Mouse (Mus musculus): ENCODE data around the gene Txnrd1. TPM values are rescaled to one million over a fixed set of nuclear protein-coding genes. Genes with fewer than 3 reads are reported as not detected.

Gene Txnrd1
- polyA plus RNA-seq, 1 experiment from 2014 or later, result 158 TPM

- H3K36me3 ChIP-seq (ENCODE audit: poor library complexity, severe bottlenecking), result 0 out of 2 replicates have a peak, but pooled peaks cover 3% of the 10 kb centered on the region
- 0 out of 2 replicates have a peak overlapping the region, but pooled peaks have one; percentile 85 for H3K9ac ChIP-seq
- no peaks in the 10 kb centered on the region for H3K9me3 ChIP-seq (replicated peaks)
- peaks cover 23% of the 10 kb centered on the region for H3K4me1 ChIP-seq
- no peaks in the 10 kb centered on the region for H3K27me3 ChIP-seq
- no peak for ATAC-seq
- no peak overlapping the region for H3K27ac ChIP-seq
- H3K4me3 ChIP-seq, result peak overlapping the region; percentile 81
- peak overlapping the region; percentile 80 for H3K4me2 ChIP-seq
- 51% methylated on average over 10 of the region's 10 CpGs for WGBS
Measured at GRCm38 (mm10) chr10:82858032-82858680, 24.4 kb downstream of the Txnrd1 start.

- ATAC-seq, result peak; percentile 84
- Histone ChIP-seq H3K4me2 (peak overlapping the region; percentile 80), H3K27me3 (no peaks in the 10 kb centered on the region), H3K4me1 (peaks cover 30% of the 10 kb centered on the region), H3K9ac (peak overlapping the region; percentile 85), H3K4me3 (peak overlapping the region; percentile 81), H3K27ac (peak overlapping the region; percentile 89), H3K9me3 (replicated peaks) (no peaks in the 10 kb centered on the region), H3K36me3 (ENCODE audit: poor library complexity, severe bottlenecking) (peaks cover 10% of the 10 kb centered on the region)
- under 1% methylated on average over 49 of the region's 49 CpGs for WGBS
Measured at GRCm38 (mm10) chr10:82858691-82859532, 25.2 kb downstream of the Txnrd1 start.

- H3K27ac ChIP-seq, result peak overlapping the region; percentile 89
- H3K4me3 ChIP-seq, result peak overlapping the region; percentile 81
- H3K27me3 ChIP-seq, result no peaks in the 10 kb centered on the region
- under 1% methylated on average over 8 of the region's 8 CpGs for WGBS
- H3K9ac ChIP-seq, result peak overlapping the region; percentile 85
- H3K4me1 ChIP-seq, result peaks cover 34% of the 10 kb centered on the region
- peaks cover 16% of the 10 kb centered on the region for H3K36me3 ChIP-seq (ENCODE audit: poor library complexity, severe bottlenecking)
- peak; percentile 48 for ATAC-seq
- H3K4me2 ChIP-seq, result peak overlapping the region; percentile 80
- no peaks in the 10 kb centered on the region for H3K9me3 ChIP-seq (replicated peaks)
Measured at GRCm38 (mm10) chr10:82859533-82859915, 25.8 kb downstream of the Txnrd1 start.

GRCm38 (mm10) chr10:82860181-82860928, 26.6 kb downstream of the Txnrd1 start:
- peak; percentile 60 for ATAC-seq
- H3K36me3 ChIP-seq (ENCODE audit: poor library complexity, severe bottlenecking), result peaks cover 21% of the 10 kb centered on the region
- H3K27ac ChIP-seq, result peak overlapping the region; percentile 89
- under 1% methylated on average over 50 of the region's 50 CpGs for WGBS
- H3K9me3 ChIP-seq (replicated peaks), result no peaks in the 10 kb centered on the region
- peak overlapping the region; percentile 81 for H3K4me3 ChIP-seq
- no peaks in the 10 kb centered on the region for H3K27me3 ChIP-seq
- peak overlapping the region; percentile 80 for H3K4me2 ChIP-seq
- H3K9ac ChIP-seq, result peak overlapping the region; percentile 85
- H3K4me1 ChIP-seq, result peaks cover 34% of the 10 kb centered on the region

- Histone ChIP-seq H3K27ac (peak overlapping the region; percentile 89), H3K4me3 (peak overlapping the region; percentile 81), H3K9ac (peak overlapping the region; percentile 85), H3K27me3 (no peaks in the 10 kb centered on the region), H3K4me2 (peak overlapping the region; percentile 80), H3K36me3 (ENCODE audit: poor library complexity, severe bottlenecking) (peaks cover 22% of the 10 kb centered on the region), H3K9me3 (replicated peaks) (no peaks in the 10 kb centered on the region), H3K4me1 (peaks cover 38% of the 10 kb centered on the region)
- no peak for ATAC-seq
- WGBS, result 2% methylated on average over 8 of the region's 8 CpGs
Measured at GRCm38 (mm10) chr10:82860929-82861315, 27.2 kb downstream of the Txnrd1 start.

GRCm38 (mm10) chr10:82863106-82863680, 29.4 kb downstream of the Txnrd1 start:
- Histone ChIP-seq H3K4me3 (0 out of 2 replicates have a peak overlapping the region, but pooled peaks have one; percentile 7), H3K4me1 (peaks cover 45% of the 10 kb centered on the region), H3K36me3 (ENCODE audit: poor library complexity, severe bottlenecking) (peaks cover 40% of the 10 kb centered on the region), H3K9me3 (replicated peaks) (no peaks in the 10 kb centered on the region), H3K27me3 (no peaks in the 10 kb centered on the region), H3K4me2 (peak overlapping the region; percentile 80), H3K9ac (peak overlapping the region; percentile 34; the same call in 1 of the 2 replicates), H3K27ac (peak overlapping the region; percentile 44; the same call in 1 of the 2 replicates)
- WGBS, result 69% methylated on average over 5 of the region's 5 CpGs
- ATAC-seq, result no peak

- peaks cover 45% of the 10 kb centered on the region for H3K4me1 ChIP-seq
- H3K4me3 ChIP-seq, result 0 out of 2 replicates have a peak overlapping the region, but pooled peaks have one; percentile 7
- H3K4me2 ChIP-seq, result 0 out of 2 replicates have a peak overlapping the region, but pooled peaks have one; percentile 80
- H3K9me3 ChIP-seq (replicated peaks), result no peaks in the 10 kb centered on the region
- H3K27ac ChIP-seq, result 0 out of 2 replicates have a peak overlapping the region, but pooled peaks have one; percentile 44
- no peak for ATAC-seq
- 71% methylated on average over 7 of the region's 7 CpGs for WGBS
- H3K9ac ChIP-seq, result no peak overlapping the region
- H3K27me3 ChIP-seq, result no peaks in the 10 kb centered on the region
- peaks cover 46% of the 10 kb centered on the region for H3K36me3 ChIP-seq (ENCODE audit: poor library complexity, severe bottlenecking)
Measured at GRCm38 (mm10) chr10:82863827-82864226, 30.1 kb downstream of the Txnrd1 start.

GRCm38 (mm10) chr10:82866356-82866755, 32.6 kb downstream of the Txnrd1 start, which contains the start of gene Eid3:
TSS of gene Eid3 (plus strand) at chr10:82866626.
- Histone ChIP-seq H3K4me2 (no peak within 1 kb of the TSS), H3K27ac (no peak within 1 kb of the TSS), H3K9ac (no peak within 1 kb of the TSS)

GRCm38 (mm10) chr10:82866832-82867231, 33.1 kb downstream of the Txnrd1 start:
- Histone ChIP-seq H3K36me3 (ENCODE audit: poor library complexity, severe bottlenecking) (peaks cover 58% of the 10 kb centered on the region), H3K27me3 (no peaks in the 10 kb centered on the region), H3K9ac (no peak overlapping the region), H3K9me3 (replicated peaks) (no peaks in the 10 kb centered on the region), H3K27ac (no peak overlapping the region), H3K4me2 (no peak overlapping the region), H3K4me3 (no peak overlapping the region), H3K4me1 (peaks cover 38% of the 10 kb centered on the region)
- WGBS, result 87% methylated on average over 18 of the region's 18 CpGs
- no peak for ATAC-seq

More at GRCm38 (mm10) chr10:82866356-82866755, 32.6 kb downstream of the Txnrd1 start, which contains the start of gene Eid3:
- no peak within 1 kb of the TSS for H3K4me3 ChIP-seq
- WGBS, result 66% methylated on average over 9 of the region's 9 CpGs
- H3K4me1 ChIP-seq, result peaks cover 41% of the 10 kb centered on the region
- H3K36me3 ChIP-seq (ENCODE audit: poor library complexity, severe bottlenecking), result peaks cover 58% of the 10 kb centered on the region
- H3K27me3 ChIP-seq, result no peaks in the 10 kb centered on the region
- no peaks in the 10 kb centered on the region for H3K9me3 ChIP-seq (replicated peaks)
- no peak for ATAC-seq

GRCm38 (mm10) chr10:82868418-82869086, 34.8 kb downstream of the Txnrd1 start:
- ATAC-seq, result no peak
- H3K27ac ChIP-seq, result no peak overlapping the region
- no peak overlapping the region for H3K4me2 ChIP-seq
- no peak overlapping the region for H3K4me3 ChIP-seq
- peaks cover 52% of the 10 kb centered on the region for H3K36me3 ChIP-seq (ENCODE audit: poor library complexity, severe bottlenecking)
- no peak overlapping the region for H3K9ac ChIP-seq
- 88% methylated on average over 6 of the region's 6 CpGs for WGBS
- no peaks in the 10 kb centered on the region for H3K27me3 ChIP-seq
- no peaks in the 10 kb centered on the region for H3K9me3 ChIP-seq (replicated peaks)
- peaks cover 25% of the 10 kb centered on the region for H3K4me1 ChIP-seq

- Histone ChIP-seq H3K9ac (no peak overlapping the region), H3K4me3 (no peak overlapping the region), H3K4me1 (0 out of 2 replicates have a peak, but pooled peaks cover 7% of the 10 kb centered on the region), H3K9me3 (replicated peaks) (no peaks in the 10 kb centered on the region), H3K27ac (no peak overlapping the region), H3K27me3 (no peaks in the 10 kb centered on the region), H3K36me3 (ENCODE audit: poor library complexity, severe bottlenecking) (peaks cover 69% of the 10 kb centered on the region), H3K4me2 (no peak overlapping the region)
- 92% methylated on average over 10 of the region's 10 CpGs for WGBS
- no peak for ATAC-seq
Measured at GRCm38 (mm10) chr10:82875446-82875845, 41.7 kb downstream of the Txnrd1 start.

Measured in forebrain, embryonic 13.5 days (tissue).